Mouse (Mus musculus) heart, postnatal 0 days (tissue): ENCODE data around the gene Fam189a1.

ENCODE experiments used
- CTCF ChIP-seq: IDR thresholded peaks from 2 replicates; pipeline ENCODE4 v1.5.1; 2016; ENCODE audit warnings: antibody characterized with exemption, control low read depth, low read depth
- EP300 ChIP-seq: IDR thresholded peaks from 2 replicates; pipeline ENCODE4 v1.6.1; 2016; ENCODE audit warnings: antibody characterized with exemption, low read depth

GRCm38 (mm10) chr7:64871987-64872742 lies 284.2 kb downstream of the Fam189a1 start:
- no peak for TF ChIP-seq CTCF
- no peak for TF ChIP-seq EP300
